Mouse (Mus musculus): ENCODE measurements around the gene Rpl3l. TPM values are rescaled to one million over a fixed set of nuclear protein-coding genes. Genes with fewer than 3 reads are reported as not detected.
A peak's percentile ranks its signal among the peaks of the same experiment; 100 is the strongest.

Rpl3l gene
- total RNA-seq (2021): 100 to 1,000 TPM; 186 to 197 TPM
- long read RNA-seq, experiment 1, transcript Rpl3l-202 (10 exons, 1,375 nt): major isoform, 108 of 163 reads
- long read RNA-seq, experiment 1, transcript Rpl3l-201 (7 exons, 1,033 nt): minor isoform, 5 of 163 reads
- long read RNA-seq, experiment 1, partial matches to known transcripts: 30 of 163 reads
- long read RNA-seq, experiment 1, other reads (novel, unspliced or antisense): 20 of 163 reads
- long read RNA-seq, experiment 2, transcript Rpl3l-202 (10 exons, 1,375 nt): major isoform, 59 of 96 reads
- long read RNA-seq, experiment 2, partial matches to known transcripts: 27 of 96 reads
- long read RNA-seq, experiment 2, other reads (novel, unspliced or antisense): 6 of 96 reads

DNA sequence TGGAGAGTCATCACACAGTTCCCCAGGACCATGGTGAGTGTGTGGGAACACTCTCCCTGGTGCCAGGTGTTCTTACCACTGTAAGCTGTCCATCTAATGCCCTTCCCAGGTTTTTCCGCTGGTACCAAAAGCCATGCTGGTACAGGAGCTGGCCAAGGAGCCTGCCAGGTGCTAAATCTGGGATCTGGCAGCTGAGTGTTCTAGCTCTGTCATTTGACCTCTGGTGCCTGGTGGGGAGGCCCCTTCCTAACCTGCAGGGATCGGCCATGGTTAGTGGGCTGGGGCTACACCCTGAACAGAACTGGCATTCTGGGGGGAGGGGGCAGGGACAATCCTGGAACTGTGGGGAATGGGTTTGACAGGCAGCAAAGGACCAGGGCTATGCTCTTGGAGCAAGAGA lies at the start of gene Rpl3l:
Rpl3l (plus strand) TSS at position 203 of the 400 bp plus-strand sequence.
- intact Hi-C loops (cut with DNase I): no loop called here
- peak; percentile 41 to 51 for DNase-seq

DNA sequence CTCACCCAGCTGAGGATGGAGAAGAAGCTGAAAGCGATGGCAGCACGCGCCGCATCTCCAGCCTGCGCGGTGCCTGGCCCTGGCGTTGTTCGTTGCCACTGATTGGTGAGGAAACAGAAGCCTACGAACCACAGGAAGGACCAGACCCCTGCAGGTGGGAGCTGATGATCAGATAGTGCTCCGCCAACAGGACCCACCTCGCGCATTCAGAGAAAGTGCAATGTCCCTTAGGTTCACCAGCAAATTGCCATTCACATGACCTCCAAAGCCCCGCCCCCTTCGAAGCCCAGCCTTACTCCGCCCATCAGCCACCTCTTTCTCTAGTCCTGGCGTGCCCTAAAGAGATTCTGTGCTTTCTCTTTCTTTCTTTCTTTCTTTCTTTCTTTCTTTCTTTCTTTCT lies 41.1 kb upstream of the Rpl3l start:
- intact Hi-C loops (cut with DNase I): no loop called here
- peak in 1 of 2 experiments; percentile 35 for DNase-seq

DNA sequence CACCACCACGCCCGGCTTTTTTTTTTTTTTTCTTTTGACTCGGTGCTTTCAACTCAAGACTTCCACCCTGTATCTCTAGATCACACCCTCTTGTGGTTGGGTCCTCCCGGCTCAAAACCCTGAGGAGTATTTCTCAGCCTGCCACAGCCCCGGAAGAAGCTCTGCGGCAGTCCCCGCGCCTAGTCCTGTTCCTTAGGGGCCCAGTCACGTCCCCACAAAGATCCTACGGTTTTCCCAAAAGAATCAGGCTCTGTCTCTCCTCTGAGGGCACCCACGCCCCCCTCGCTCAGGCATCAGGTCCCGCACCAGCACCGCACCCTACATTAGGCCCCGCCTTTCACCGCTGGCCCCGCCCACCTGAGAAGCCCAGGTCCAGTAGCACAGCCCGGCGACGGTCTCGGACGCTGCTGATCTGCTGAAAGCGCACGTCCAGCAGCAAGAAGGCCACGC lies 40.4 kb upstream of the Rpl3l start:
- DNase-seq: peak; percentile 48
- intact Hi-C loops (cut with DNase I): no loop called here

DNA sequence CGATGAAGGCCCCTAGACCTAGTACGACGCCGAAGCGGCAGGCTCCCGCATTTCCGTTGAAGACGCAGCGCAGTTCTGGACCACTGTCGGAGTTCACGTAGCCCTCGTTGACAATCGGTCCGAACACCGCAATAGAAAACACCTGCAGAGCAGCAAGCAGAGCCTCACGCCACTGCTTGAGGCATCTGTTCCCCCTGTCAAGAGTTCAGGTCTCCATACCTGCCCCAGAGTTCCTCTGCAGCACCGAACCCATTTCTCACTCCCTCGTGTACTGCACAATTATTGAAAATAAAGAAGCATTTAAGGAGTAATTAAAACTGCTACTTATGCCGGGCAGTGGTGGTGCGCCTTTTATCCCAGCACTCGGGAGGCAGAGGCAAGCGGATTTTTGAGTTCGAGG lies 40.0 kb upstream of the Rpl3l start:
- intact Hi-C loops (cut with DNase I): no loop called here
- DNase-seq: no peak

DNA sequence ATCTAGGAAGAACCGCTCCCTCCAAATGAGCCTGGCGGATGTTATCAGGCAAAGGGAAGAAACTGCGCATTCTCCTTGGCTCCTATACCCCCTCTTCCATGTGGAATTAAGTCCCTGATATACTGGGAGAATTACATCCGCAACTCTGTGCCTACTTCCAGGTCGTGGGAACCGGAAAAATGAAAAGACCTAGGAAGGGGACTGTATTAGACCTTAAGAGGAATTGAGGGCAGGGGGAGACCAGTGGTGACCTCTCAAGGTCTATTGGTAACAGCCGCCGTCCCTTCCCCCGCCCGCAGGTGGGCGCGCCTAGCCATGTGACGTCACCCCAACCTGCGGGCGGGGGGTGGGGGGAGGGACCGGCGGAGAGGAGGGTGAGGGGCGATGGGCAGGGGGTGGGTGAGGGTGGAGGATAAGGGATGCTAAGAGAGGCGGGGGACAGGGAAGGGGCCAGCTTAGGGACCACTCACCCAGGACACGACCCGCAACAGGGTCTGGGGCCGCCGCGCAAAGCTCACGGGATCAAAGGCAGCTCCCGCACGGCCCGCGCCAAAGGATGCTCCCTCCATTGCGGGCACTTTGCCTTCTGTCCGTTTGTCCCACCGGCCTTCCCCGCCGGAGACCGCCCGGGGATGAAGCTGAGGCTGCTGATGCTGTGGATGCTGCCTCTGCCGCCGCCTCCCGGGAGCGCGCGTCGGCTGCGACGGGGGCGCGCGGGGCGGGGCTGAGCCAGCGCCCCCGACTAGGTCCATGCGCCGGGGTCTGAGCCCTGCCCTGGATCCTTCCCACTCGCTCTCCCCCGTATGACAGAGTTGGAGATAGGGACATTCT lies 38.2 kb upstream of the Rpl3l start, which contains the start of gene Syngr3:
Syngr3 (minus strand) TSS at position 705 of the 831 bp plus-strand sequence.
- intact Hi-C loops (cut with DNase I): no loop called here
- no peak for DNase-seq

DNA sequence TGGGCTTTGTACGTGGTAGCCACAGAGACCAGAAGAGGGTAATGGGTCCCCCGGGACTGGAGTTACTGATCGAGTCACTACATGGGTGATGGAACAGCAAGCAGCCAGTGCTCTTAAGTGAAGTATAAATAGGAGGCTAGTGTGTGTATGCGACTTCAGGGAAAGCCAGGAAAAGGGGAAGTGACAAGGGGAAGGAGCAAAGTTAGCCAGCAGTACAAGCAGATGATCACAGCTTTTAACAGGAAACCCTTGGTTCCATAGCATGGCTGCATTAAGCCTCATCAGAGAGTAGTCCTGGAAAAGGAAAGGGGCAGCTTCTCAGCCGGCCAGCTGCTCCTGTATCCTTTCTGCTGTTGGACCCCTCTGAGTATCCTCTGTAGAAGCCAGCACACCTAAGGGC lies 35.2 kb upstream of the Rpl3l start:
- DNase-seq: no peak
- intact Hi-C loops (cut with DNase I): loop anchor here (2.0 kb wide), 1 partner anchor 22 kb away; no protein-coding TSS in a partner anchor

DNA sequence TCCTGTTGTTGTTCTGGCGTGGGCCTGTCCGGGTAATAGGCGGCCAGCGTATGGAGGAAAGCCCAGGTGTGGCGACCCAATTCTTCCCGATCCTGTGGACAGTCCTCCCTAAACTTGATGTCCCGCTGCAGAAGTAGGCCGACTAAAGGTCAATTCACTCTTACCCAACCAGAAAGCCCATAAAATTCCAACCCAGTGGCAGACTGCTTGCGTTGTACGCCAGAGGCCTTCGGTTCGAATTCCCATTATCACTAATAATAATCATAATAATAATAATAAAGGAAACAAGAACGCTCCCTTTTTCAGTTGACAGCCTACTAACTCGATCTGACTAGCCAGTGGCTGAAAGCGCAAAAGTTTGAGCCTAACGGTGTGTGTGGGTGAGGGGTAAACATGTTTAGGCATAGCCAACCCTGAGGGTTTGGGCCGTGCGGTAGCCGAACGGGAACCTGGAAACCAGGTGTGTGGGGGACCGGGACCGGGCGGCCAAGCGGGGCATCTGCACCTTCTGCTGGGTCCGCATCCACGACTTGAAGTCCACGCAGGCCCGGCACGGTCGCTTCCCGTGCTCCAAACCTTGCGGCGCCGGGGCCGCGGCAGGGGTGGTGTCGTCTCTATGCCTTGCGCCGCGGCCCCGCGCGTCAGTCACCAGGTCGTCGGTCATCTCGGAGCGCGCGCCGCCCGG lies 32.2 kb upstream of the Rpl3l start:
- intact Hi-C loops (cut with DNase I): no loop called here
- DNase-seq: no peak

DNA sequence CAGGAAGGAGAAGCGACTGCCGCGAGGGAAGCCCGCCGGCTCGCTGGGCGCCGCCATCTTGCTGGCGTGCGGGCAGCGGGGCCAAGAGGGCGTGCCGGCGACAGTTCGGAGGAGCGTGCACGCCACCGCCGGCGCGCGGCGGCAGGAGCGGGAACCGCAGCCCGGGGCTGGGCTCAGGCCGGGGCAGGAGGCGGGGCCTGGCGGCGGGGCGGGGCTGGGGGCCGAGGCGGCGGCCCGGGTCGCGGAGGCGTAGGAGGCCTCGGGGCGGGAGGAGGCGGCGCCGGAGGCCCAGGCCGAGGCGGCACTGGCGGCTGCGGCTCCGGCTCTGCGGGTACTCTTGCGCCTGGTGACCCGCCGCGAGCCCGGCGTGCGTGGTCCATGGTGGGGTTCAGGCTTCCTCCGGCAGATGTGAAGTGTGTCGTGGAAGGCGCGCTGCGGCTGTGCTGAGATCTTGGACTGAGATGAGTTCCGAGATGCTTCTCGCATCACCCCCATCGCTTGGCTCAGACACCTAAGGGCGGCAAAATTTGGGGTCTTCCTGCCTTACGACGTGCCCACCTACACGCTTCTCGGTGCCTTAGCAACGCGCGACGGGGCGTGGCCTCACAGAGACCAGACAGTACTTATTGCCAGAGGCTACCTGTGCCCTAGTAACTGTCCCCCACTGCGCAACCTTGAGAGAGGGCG lies 31.5 kb upstream of the Rpl3l start, which contains the start of the genes Gfer and Noxo1:
Gfer (minus strand) TSS at position 146 of the 687 bp plus-strand sequence.
Noxo1 (plus strand) TSS at position 224 of the 687 bp plus-strand sequence.
- peak; percentile 93 to 94 for DNase-seq
- intact Hi-C loops (cut with DNase I): no loop called here

DNA sequence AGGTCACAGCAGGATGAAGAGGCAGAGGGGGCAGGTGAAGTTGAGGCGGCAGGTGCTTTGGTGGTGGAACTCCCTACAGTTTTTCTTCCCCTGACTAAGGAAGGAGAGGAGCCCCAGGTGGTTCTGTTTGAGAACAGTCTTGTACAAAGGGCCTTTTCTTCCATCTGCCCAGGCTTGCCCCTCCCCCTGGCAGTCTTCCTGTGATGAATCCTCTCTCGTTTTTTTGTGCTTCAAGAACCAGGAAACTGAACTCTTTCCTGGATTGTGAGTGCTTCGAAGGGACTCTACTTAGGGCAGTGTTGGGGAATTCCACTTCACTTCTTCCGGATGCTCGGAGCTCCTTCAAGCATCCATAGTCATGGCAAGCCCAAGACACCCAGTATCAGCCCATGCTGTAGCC lies 29.6 kb upstream of the Rpl3l start:
- intact Hi-C loops (cut with DNase I): no loop called here
- no peak for DNase-seq

DNA sequence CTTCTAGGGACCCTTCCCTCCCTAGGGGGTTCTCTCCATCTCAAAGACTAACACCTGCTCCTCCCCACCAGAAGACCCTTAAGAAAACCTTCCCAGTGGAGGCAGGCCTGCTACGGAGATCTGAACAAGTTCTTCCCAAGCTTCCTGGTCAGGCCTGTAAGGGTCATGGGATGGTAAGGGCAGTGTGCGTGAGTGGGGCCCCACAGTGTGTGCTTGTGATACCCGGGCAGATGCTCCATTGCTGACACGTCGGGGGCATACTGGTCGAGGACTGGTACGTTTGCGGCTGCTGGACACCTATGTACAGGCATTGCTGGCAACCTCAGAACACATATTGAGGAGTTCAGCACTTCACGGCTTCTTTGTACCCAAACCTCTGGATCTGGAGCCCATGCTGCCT lies 28.9 kb upstream of the Rpl3l start:
- no peak for DNase-seq
- intact Hi-C loops (cut with DNase I): no loop called here

DNA sequence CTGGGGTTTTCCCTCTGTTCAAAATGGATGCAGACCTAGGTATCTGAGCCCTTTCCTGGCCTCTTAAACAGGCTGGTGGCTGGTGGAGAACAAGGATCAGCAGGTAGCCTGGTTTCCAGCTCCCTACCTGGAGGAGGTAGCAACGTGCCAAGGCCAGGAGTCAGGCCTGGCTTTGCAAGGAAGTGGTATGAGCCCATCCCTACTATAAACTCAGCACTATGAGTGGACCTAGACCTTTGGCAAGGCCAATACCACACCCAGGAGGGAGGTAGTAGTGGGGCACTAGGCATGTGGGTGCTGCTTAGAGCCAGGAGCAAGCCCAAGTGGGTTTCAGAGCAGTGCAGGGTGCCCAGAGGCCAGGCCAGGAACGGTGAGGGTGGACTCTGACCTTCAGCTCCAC lies 28.1 kb upstream of the Rpl3l start:
- DNase-seq: no peak
- intact Hi-C loops (cut with DNase I): no loop called here

DNA sequence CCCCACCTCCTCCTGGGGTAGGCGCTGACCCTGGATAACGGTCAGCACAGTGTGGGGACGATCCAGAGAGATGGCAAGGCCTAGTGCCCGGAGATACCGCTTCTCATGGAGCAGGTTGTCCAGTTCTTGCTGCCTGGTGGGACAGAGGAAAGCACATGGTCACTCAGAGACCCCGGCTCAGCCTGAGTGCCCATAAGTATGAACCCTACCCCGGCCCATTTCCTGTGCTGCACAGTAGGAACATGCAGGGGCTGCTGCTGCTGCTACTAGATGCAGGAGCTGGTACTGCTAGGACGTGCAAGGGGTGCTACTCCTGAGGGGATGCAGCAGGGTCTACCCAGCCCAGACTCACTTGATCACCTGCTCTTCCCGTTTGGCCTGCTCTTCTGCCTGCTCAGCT lies 26.4 kb upstream of the Rpl3l start:
- no peak for DNase-seq
- intact Hi-C loops (cut with DNase I): no loop called here

DNA sequence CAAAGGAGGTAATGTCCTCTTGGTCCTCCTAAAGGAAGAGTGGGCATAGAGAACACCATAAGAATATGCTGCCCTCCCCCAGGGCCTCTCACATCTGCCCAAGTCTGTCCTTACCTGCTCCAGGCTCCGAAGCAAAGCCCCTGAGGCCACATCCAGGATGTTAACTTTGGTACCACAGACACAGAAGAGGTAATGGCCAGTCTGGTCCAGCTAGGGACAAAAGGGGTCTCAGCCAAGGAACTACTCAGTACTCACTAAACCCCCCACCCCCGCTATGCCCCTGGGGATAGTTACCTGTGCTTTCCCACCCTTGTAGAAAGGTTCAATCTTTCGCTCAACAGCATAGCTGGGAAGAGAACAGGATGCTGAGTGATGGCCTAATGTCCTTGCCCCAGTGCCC lies 21.8 kb upstream of the Rpl3l start:
- no peak for DNase-seq
- intact Hi-C loops (cut with DNase I): no loop called here

DNA sequence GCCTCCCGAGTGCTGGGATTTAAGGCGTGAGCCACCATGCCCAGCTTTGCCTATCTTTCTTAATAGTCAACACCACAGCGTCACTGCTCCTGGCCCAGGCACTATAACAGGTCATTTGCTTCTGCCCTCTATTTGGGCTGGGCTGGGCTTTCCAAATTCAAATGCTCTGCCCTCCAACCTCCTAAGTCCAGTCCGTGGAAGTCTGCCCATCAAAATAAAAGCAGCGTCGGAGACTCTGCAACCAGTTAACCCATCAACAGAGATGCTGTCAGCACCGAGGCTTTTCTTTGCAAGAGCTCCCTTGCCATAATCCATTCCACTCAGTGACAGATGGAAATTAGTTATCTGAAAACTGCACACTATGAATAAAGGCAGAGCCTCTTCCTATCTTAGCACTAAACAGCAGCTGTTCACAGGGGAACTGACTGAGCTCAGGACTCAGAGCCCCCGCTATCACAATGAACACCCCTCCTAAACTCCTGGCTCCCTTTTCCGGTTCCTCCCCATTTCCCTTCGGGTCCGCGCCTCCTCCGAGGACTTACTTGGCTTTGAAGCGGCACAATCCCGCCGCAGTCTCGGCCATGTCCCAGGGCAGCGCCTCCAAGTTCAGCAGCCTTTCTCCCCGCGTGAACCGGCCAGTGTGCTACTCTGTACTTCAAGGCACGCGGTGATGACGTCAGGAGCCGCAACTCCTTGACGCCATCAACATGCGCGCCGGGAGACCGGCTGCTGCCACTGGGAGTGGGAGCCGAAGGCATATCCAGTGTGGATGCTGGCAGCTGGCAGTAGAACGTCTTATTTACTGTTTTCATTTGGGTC lies 20.4 kb upstream of the Rpl3l start, which contains the start of gene Tbl3:
Tbl3 (minus strand) TSS at position 679 of the 819 bp plus-strand sequence.
- DNase-seq: peak; percentile 92 to 98
- intact Hi-C loops (cut with DNase I): no loop called here

DNA sequence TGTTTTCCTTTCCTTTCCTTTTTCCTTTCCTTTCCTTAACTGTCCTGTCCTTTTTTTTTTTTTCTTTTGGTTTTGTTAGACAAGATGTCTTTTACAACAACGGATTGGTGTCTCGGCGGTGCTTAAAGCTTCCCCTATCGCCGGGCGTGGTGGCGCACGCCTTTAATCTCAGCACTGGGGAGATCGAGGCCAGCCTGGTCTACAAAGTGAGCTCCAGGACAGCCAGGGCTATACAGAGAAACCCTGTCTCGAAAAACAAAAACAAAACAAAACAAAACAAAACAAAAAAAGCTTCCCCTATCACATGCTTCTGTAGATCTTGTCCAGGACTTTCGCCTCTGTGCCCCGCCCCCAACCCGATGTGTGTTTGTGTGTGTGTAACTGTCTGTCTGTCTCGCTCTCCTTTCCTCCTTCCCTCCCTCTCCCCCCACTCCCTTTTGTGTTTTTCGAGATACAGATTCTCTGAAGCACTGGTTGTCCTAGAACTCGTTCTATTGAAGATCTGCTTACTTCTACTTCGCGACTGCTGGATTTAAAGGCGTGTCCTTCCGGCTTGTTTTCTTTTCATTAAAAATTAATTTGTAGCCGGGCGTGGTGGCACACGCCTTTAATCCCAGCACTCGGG lies 19.7 kb upstream of the Rpl3l start:
- DNase-seq: no peak
- intact Hi-C loops (cut with DNase I): no loop called here

DNA sequence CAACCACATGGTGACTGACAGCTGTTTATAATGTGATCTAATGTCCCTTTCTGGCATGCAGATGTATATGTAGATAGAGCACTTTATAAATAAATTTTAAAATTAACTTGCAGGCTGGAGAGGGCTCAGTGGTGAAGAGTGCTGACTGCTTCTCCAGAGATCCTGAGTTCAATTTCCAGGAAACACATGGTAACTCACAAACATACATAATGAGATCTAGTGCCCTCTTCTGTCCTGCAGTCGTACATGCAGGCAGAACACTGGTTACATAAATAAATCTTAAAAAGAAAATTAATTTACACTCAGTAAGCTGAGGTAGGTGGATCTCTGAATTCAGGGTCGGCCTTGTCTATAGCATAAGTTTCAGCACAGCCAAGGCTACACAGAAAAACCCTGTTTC lies 19.0 kb upstream of the Rpl3l start:
- DNase-seq: no peak
- intact Hi-C loops (cut with DNase I): no loop called here

DNA sequence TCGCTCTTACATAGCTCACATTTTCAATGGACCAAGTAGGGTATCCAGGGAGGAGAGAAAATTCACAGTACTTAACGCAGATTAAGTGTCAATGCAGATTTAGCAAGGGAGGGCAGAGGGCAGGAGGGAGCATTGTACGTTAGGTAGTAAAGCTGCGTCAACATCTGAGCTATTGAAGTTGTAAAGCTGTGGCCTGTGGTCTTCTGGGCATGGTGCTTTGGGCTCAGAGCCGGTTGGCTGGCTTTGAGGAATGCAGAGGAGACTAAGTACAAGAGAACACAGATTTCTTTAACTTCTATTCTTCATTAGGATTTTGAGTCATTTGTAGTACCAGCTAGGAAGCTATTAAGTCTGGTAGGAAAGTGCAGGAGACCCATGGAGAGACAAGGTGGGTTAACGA lies 12.1 kb upstream of the Rpl3l start:
- DNase-seq: no peak
- intact Hi-C loops (cut with DNase I): no loop called here

DNA sequence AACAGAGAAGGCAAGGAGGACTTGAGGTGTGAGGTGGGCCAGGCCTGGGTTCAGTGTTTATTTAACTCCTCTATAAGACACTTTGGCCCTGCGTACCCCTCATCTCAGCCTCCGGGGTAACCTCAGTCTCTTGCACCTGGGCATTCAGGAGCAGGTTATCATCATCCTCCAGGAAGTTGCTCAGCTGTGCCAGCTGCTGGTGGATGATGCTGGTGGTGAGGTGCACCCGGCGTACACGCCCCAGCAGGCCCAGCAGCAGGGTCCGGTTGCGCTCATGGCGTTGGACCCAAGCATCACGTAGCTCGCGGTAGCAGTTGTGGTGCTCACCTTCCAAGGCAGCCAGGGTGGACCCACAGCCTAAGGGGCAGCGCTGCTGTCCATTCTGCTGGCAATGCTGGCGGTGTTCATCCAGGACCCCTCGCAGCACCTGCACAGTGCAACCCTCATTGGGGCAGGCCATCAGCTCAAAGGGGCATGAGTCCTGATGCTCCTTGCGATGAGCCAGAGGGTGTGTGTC lies 11.4 kb upstream of the Rpl3l start:
- no peak for DNase-seq
- intact Hi-C loops (cut with DNase I): no loop called here

DNA sequence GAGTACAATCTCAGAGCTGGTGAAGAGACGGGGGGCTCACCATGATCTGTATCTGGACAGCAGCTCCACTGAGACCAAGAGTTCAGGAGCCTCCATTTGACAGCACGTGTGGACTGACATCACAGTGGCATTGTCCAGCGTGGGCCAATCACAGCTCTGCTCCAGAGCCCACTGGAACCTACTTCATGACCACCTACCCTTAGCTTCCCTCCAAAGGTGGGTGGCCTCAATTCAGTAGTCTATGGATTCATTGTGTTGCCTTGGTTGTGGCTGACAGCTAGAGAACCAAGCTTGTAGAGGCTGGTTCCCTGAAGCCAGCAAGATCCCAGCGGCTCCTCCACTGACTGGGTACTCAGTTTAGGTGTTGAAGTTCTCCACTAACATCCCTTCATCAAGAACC lies 9.7 kb upstream of the Rpl3l start, which contains the start of the genes Rnf151 and Rps2:
Rnf151 (minus strand) TSS at position 121 of the 400 bp plus-strand sequence.
Rps2 (plus strand) TSS at position 174 of the 400 bp plus-strand sequence.
- intact Hi-C loops (cut with DNase I): no loop called here

More for the DNA sequence above, 9.7 kb upstream of the Rpl3l start, which contains the start of the genes Rnf151 and Rps2:
- DNase-seq: no peak
